Mouse (Mus musculus): ENCODE measurements around the gene Fam83d. TPM values are rescaled to one million over a fixed set of nuclear protein-coding genes. Genes with fewer than 3 reads are reported as not detected.
A peak's percentile ranks its signal among the peaks of the same experiment; 100 is the strongest.

Fam83d gene
- polyA plus RNA-seq, 1 experiment from 2014 or later = 51.5 TPM

GRCm38 (mm10) chr2:158762339-158762738 is 5.6 kb upstream of the Fam83d start:
- DNase-seq (ENCODE audit: low spot score) = no peak
- H3K4me1 ChIP-seq = peaks cover 7% of the 10 kb centered on the region; the same call in 1 of the 2 replicates
- WGBS = 88% methylated on average over 5 of the region's 5 CpGs
- H3K4me3 ChIP-seq = no peak overlapping the region
- no peak overlapping the region for H3K27ac ChIP-seq (replicated peaks)
- H3K36me3 ChIP-seq (replicated peaks) = no peaks in the 10 kb centered on the region
- H3K27me3 ChIP-seq (replicated peaks; ENCODE audit: low read depth, poor library complexity, severe bottlenecking) = no peaks in the 10 kb centered on the region
- H3K9me3 ChIP-seq = no peaks in the 10 kb centered on the region

- peak; percentile 71 for DNase-seq (ENCODE audit: low spot score)
- Histone ChIP-seq H3K4me1 (peaks cover 47% of the 10 kb centered on the region), H3K27me3 (replicated peaks; ENCODE audit: low read depth, poor library complexity, severe bottlenecking) (no peaks in the 10 kb centered on the region), H3K4me3 (peak overlapping the region; percentile 78), H3K36me3 (replicated peaks) (peaks cover 23% of the 10 kb centered on the region), H3K27ac (replicated peaks) (peak overlapping the region; percentile 90), H3K9me3 (no peaks in the 10 kb centered on the region)
- WGBS = under 1% methylated on average over 37 of the region's 37 CpGs
These were observed 457 bp downstream of the Fam83d start for GRCm38 (mm10) chr2:158768350-158768749.

- Histone ChIP-seq H3K4me3 (peak overlapping the region; percentile 78), H3K36me3 (replicated peaks) (peaks cover 27% of the 10 kb centered on the region), H3K9me3 (no peaks in the 10 kb centered on the region), H3K4me1 (peaks cover 47% of the 10 kb centered on the region), H3K27me3 (replicated peaks; ENCODE audit: low read depth, poor library complexity, severe bottlenecking) (no peaks in the 10 kb centered on the region), H3K27ac (replicated peaks) (peak overlapping the region; percentile 90; the same call in 1 of the 2 replicates)
- DNase-seq (ENCODE audit: low spot score) = no peak
- WGBS = 8% methylated on average over 5 of the region's 5 CpGs
These were observed 878 bp downstream of the Fam83d start for GRCm38 (mm10) chr2:158768771-158769170.

- Histone ChIP-seq H3K27me3 (replicated peaks; ENCODE audit: low read depth, poor library complexity, severe bottlenecking) (no peaks in the 10 kb centered on the region), H3K4me1 (peaks cover 52% of the 10 kb centered on the region), H3K27ac (replicated peaks) (no peak overlapping the region), H3K4me3 (peak overlapping the region; percentile 78), H3K36me3 (replicated peaks) (peaks cover 39% of the 10 kb centered on the region), H3K9me3 (no peaks in the 10 kb centered on the region)
- WGBS = 67% methylated on average over 13 of the region's 13 CpGs
- DNase-seq (ENCODE audit: low spot score) = no peak
These were observed 2.3 kb downstream of the Fam83d start for GRCm38 (mm10) chr2:158770126-158770757.

- no peaks in the 10 kb centered on the region for H3K27me3 ChIP-seq (replicated peaks; ENCODE audit: low read depth, poor library complexity, severe bottlenecking)
- 60% methylated on average over 11 of the region's 11 CpGs for WGBS
- H3K9me3 ChIP-seq = no peaks in the 10 kb centered on the region
- H3K36me3 ChIP-seq (replicated peaks) = peaks cover 49% of the 10 kb centered on the region
- no peak overlapping the region for H3K27ac ChIP-seq (replicated peaks)
- peak overlapping the region; percentile 36; the same call in 1 of the 2 replicates for H3K4me3 ChIP-seq
- peaks cover 57% of the 10 kb centered on the region for H3K4me1 ChIP-seq
- no peak for DNase-seq (ENCODE audit: low spot score)
These were observed 3.3 kb downstream of the Fam83d start for GRCm38 (mm10) chr2:158771066-158771763.

GRCm38 (mm10) chr2:158772808-158773207 is 4.9 kb downstream of the Fam83d start:
- no peak for DNase-seq (ENCODE audit: low spot score)
- no peaks in the 10 kb centered on the region for H3K9me3 ChIP-seq
- no peak overlapping the region for H3K4me3 ChIP-seq
- no peaks in the 10 kb centered on the region for H3K27me3 ChIP-seq (replicated peaks; ENCODE audit: low read depth, poor library complexity, severe bottlenecking)
- WGBS = 87% methylated on average over 13 of the region's 13 CpGs
- peaks cover 65% of the 10 kb centered on the region for H3K36me3 ChIP-seq (replicated peaks)
- peaks cover 63% of the 10 kb centered on the region for H3K4me1 ChIP-seq
- H3K27ac ChIP-seq (replicated peaks) = no peak overlapping the region

- Histone ChIP-seq H3K27me3 (replicated peaks; ENCODE audit: low read depth, poor library complexity, severe bottlenecking) (no peaks in the 10 kb centered on the region), H3K9me3 (no peaks in the 10 kb centered on the region), H3K4me3 (no peak overlapping the region), H3K27ac (replicated peaks) (no peak overlapping the region), H3K36me3 (replicated peaks) (peaks cover 81% of the 10 kb centered on the region), H3K4me1 (peaks cover 59% of the 10 kb centered on the region)
- no peak for DNase-seq (ENCODE audit: low spot score)
- WGBS = 75% methylated on average over 8 of the region's 8 CpGs
These were observed 7.0 kb downstream of the Fam83d start for GRCm38 (mm10) chr2:158774886-158775285.

GRCm38 (mm10) chr2:158776716-158777115 is 8.8 kb downstream of the Fam83d start:
- no peak overlapping the region for H3K27ac ChIP-seq (replicated peaks)
- no peak overlapping the region for H3K4me3 ChIP-seq
- peaks cover 41% of the 10 kb centered on the region for H3K4me1 ChIP-seq
- H3K9me3 ChIP-seq = no peaks in the 10 kb centered on the region
- DNase-seq (ENCODE audit: low spot score) = no peak
- H3K36me3 ChIP-seq (replicated peaks) = peaks cover 92% of the 10 kb centered on the region
- H3K27me3 ChIP-seq (replicated peaks; ENCODE audit: low read depth, poor library complexity, severe bottlenecking) = no peaks in the 10 kb centered on the region
- 95% methylated on average over 4 of the region's 4 CpGs for WGBS

GRCm38 (mm10) chr2:158777490-158777889 is 9.6 kb downstream of the Fam83d start:
- H3K36me3 ChIP-seq (replicated peaks) = peaks cover 92% of the 10 kb centered on the region

GRCm38 (mm10) chr2:158778349-158778748 is 10.5 kb downstream of the Fam83d start:
- Histone ChIP-seq H3K36me3 (replicated peaks) (peaks cover 92% of the 10 kb centered on the region), H3K27ac (replicated peaks) (no peak overlapping the region), H3K4me3 (no peak overlapping the region), H3K27me3 (replicated peaks; ENCODE audit: low read depth, poor library complexity, severe bottlenecking) (no peaks in the 10 kb centered on the region), H3K9me3 (no peaks in the 10 kb centered on the region), H3K4me1 (peaks cover 29% of the 10 kb centered on the region)
- DNase-seq (ENCODE audit: low spot score) = no peak
- WGBS = 80% methylated on average over 7 of the region's 7 CpGs

More at GRCm38 (mm10) chr2:158777490-158777889, 9.6 kb downstream of the Fam83d start:
- no peak for DNase-seq (ENCODE audit: low spot score)
- no peaks in the 10 kb centered on the region for H3K9me3 ChIP-seq
- 89% methylated on average over 6 of the region's 6 CpGs for WGBS
- no peaks in the 10 kb centered on the region for H3K27me3 ChIP-seq (replicated peaks; ENCODE audit: low read depth, poor library complexity, severe bottlenecking)
- H3K4me1 ChIP-seq = peaks cover 33% of the 10 kb centered on the region
- no peak overlapping the region for H3K4me3 ChIP-seq
- H3K27ac ChIP-seq (replicated peaks) = no peak overlapping the region

GRCm38 (mm10) chr2:158781126-158781525 is 13.2 kb downstream of the Fam83d start:
- DNase-seq (ENCODE audit: low spot score) = no peak
- H3K9me3 ChIP-seq = no peaks in the 10 kb centered on the region
- H3K4me1 ChIP-seq = peaks cover 19% of the 10 kb centered on the region
- H3K27ac ChIP-seq (replicated peaks) = no peak overlapping the region
- H3K27me3 ChIP-seq (replicated peaks; ENCODE audit: low read depth, poor library complexity, severe bottlenecking) = no peaks in the 10 kb centered on the region
- no peak overlapping the region for H3K4me3 ChIP-seq
- H3K36me3 ChIP-seq (replicated peaks) = peaks cover 94% of the 10 kb centered on the region
- WGBS = 95% methylated on average over 7 of the region's 7 CpGs

- DNase-seq (ENCODE audit: low spot score) = no peak
- Histone ChIP-seq H3K4me1 (no peaks in the 10 kb centered on the region), H3K27ac (replicated peaks) (no peak overlapping the region), H3K36me3 (replicated peaks) (peaks cover 56% of the 10 kb centered on the region), H3K4me3 (no peak overlapping the region), H3K9me3 (no peaks in the 10 kb centered on the region), H3K27me3 (replicated peaks; ENCODE audit: low read depth, poor library complexity, severe bottlenecking) (no peaks in the 10 kb centered on the region)
- 92% methylated on average over 14 of the region's 14 CpGs for WGBS
These were observed 19.3 kb downstream of the Fam83d start for GRCm38 (mm10) chr2:158786927-158787795.

Measured in embryonic facial prominence, embryonic 10.5 days (tissue).